Mouse (Mus musculus) neural tube, embryonic 11.5 days (tissue): ENCODE data around the gene Ccnt1. TPM values are rescaled to one million over a fixed set of nuclear protein-coding genes. Genes with fewer than 3 reads are reported as not detected.

ENCODE experiments used
- ATAC-seq: fragments of 200-750 bp; cut with Nextera tagmentation; 2 replicates; pipeline ENCODE4 v1.8.0; 2017; ENCODE audit warnings: moderate number of reproducible peaks, mild to moderate bottlenecking, moderate TSS enrichment, moderate library complexity; ENCODE audit not compliant: insufficient read depth, low FRiP score, low TSS enrichment
- DNase-seq: peaks from one replicate; pipeline ENCODE4 v3.0.0-alpha.2; 2015; ENCODE audit warnings: low spot score
- H3K27ac ChIP-seq: fragments of 300-500 bp; sonication (generic); 2 replicates; pipeline ENCODE4 v1.5.1; 2014; ENCODE audit warnings: low read depth, mild to moderate bottlenecking, low read length
- H3K27me3 ChIP-seq: fragments of 300-500 bp; sonication (generic); 2 replicates; pipeline ENCODE4 v1.6.1; 2014; ENCODE audit warnings: mild to moderate bottlenecking, low read length, mixed read lengths; ENCODE audit not compliant: control insufficient read depth, insufficient read depth
- H3K36me3 ChIP-seq: fragments of 300-500 bp; sonication (generic); 2 replicates; pipeline ENCODE4 v1.6.1; 2014; ENCODE audit warnings: mild to moderate bottlenecking, low read length, moderate library complexity, mixed read lengths; ENCODE audit not compliant: control insufficient read depth, insufficient read depth
- H3K4me1 ChIP-seq: fragments of 300-500 bp; sonication (generic); 2 replicates; pipeline ENCODE4 v1.6.1; 2014; ENCODE audit warnings: low read length, mixed read lengths; ENCODE audit not compliant: control insufficient read depth, insufficient read depth
- H3K4me2 ChIP-seq: fragments of 300-500 bp; sonication (generic); 2 replicates; pipeline ENCODE4 v1.6.1; 2014; ENCODE audit warnings: low read depth, mild to moderate bottlenecking, moderate library complexity
- H3K4me3 ChIP-seq: fragments of 300-500 bp; sonication (generic); 2 replicates; pipeline ENCODE4 v1.5.1; 2014; ENCODE audit warnings: low read depth, low read length
- H3K9ac ChIP-seq: fragments of 300-500 bp; sonication (generic); 2 replicates; pipeline ENCODE4 v1.6.1; 2014; ENCODE audit warnings: mild to moderate bottlenecking, low read length
- H3K9me3 ChIP-seq: fragments of 300-500 bp; sonication (generic); 2 replicates; pipeline ENCODE4 v1.6.1; 2016; ENCODE audit warnings: low read length; ENCODE audit not compliant: control insufficient read depth
- WGBS: fragments of 180-500 bp; shearing (Covaris S2); extraction: QIAGEN DNeasy Blood & Tissue Kit; methylation state at CpG from one replicate; pipeline ENCODE4 v1.1.7; 2014; 5-methylcytosine and 5-hydroxymethylcytosine counted together
- polyA plus RNA-seq: library from polyadenylated mRNA; unstranded; fragments of >200 nt; fragmentation: Nextera tagmentation; extraction: Ambion mirVana; gene quantifications from 2 replicates; pipeline ENCODE4 v1.2.1, GENCODE M21; 2014

Gene Ccnt1
- 62.2 and 65.6 TPM in 2 replicates for polyA plus RNA-seq

GRCm38 (mm10) chr15:98570873-98571538 is at the start of gene Ccnt1, which contains the start of gene 4930415O20Rik:
Ccnt1 (minus strand) TSS chr15:98570923.
4930415O20Rik (plus strand) TSS chr15:98571004.
- no peaks in the 10 kb centered on the region for H3K27me3 ChIP-seq
- 83% methylated on average over 10 of the region's 10 CpGs for WGBS
- DNase-seq = no peak

GRCm38 (mm10) chr15:98617176-98617537 is 46.4 kb upstream of the Ccnt1 start:
- no peaks in the 10 kb centered on the region for H3K36me3 ChIP-seq
- under 1% methylated on average over 12 of the region's 12 CpGs for WGBS
- 0 out of 2 replicates have a peak, but pooled peaks cover under 1% of the 10 kb centered on the region for H3K27me3 ChIP-seq
- no peak overlapping the region for H3K9ac ChIP-seq
- no peak overlapping the region for H3K27ac ChIP-seq
- H3K4me1 ChIP-seq = no peaks in the 10 kb centered on the region
- ATAC-seq (no peak), DNase-seq (peak; percentile 91)
- peak overlapping the region; percentile 26 for H3K4me2 ChIP-seq
- no peaks in the 10 kb centered on the region for H3K9me3 ChIP-seq
- 0 out of 2 replicates have a peak overlapping the region, but pooled peaks have one; percentile 2 for H3K4me3 ChIP-seq

More at GRCm38 (mm10) chr15:98570873-98571538, at the start of gene Ccnt1, which contains the start of gene 4930415O20Rik:
- no peak within 1 kb of the TSS for H3K27ac ChIP-seq
- ATAC-seq = no peak
- H3K9ac ChIP-seq = no peak within 1 kb of the TSS
- peaks cover 4% of the 10 kb centered on the region; the same call in 1 of the 2 replicates for H3K4me1 ChIP-seq
- no peak within 1 kb of the TSS for H3K4me2 ChIP-seq
- H3K36me3 ChIP-seq = no peaks in the 10 kb centered on the region
- H3K4me3 ChIP-seq = no peak within 1 kb of the TSS
- H3K9me3 ChIP-seq = no peaks in the 10 kb centered on the region

- no peak for DNase-seq
- Histone ChIP-seq H3K36me3 (no peaks in the 10 kb centered on the region), H3K27me3 (no peaks in the 10 kb centered on the region), H3K4me1 (no peaks in the 10 kb centered on the region), H3K9me3 (no peaks in the 10 kb centered on the region), H3K27ac (no peak overlapping the region), H3K4me2 (peak overlapping the region; percentile 26), H3K9ac (no peak overlapping the region), H3K4me3 (0 out of 2 replicates have a peak overlapping the region, but pooled peaks have one; percentile 2)
- 31% methylated on average over 20 of the region's 20 CpGs for WGBS
- no peak for ATAC-seq
Measured at GRCm38 (mm10) chr15:98616362-98617175, 45.8 kb upstream of the Ccnt1 start.

- no peaks in the 10 kb centered on the region for H3K4me1 ChIP-seq
- H3K36me3 ChIP-seq = no peaks in the 10 kb centered on the region
- H3K9ac ChIP-seq = no peak overlapping the region
- H3K27ac ChIP-seq = no peak overlapping the region
- DNase-seq (no peak), ATAC-seq (no peak)
- no peaks in the 10 kb centered on the region for H3K27me3 ChIP-seq
- no peak overlapping the region for H3K4me2 ChIP-seq
- H3K4me3 ChIP-seq = no peak overlapping the region
- WGBS = 75% methylated on average over 6 of the region's 6 CpGs
- no peaks in the 10 kb centered on the region for H3K9me3 ChIP-seq
Measured at GRCm38 (mm10) chr15:98615751-98616150, 45.0 kb upstream of the Ccnt1 start.

GRCm38 (mm10) chr15:98614971-98615370 is 44.2 kb upstream of the Ccnt1 start:
- ATAC-seq = no peak
- Histone ChIP-seq H3K9me3 (no peaks in the 10 kb centered on the region), H3K4me1 (peaks cover 1% of the 10 kb centered on the region; the same call in 1 of the 2 replicates), H3K9ac (no peak overlapping the region), H3K4me3 (no peak overlapping the region), H3K27ac (no peak overlapping the region), H3K4me2 (no peak overlapping the region), H3K27me3 (no peaks in the 10 kb centered on the region), H3K36me3 (no peaks in the 10 kb centered on the region)
- 47% methylated on average over 6 of the region's 6 CpGs for WGBS
- DNase-seq = no peak

- ATAC-seq (no peak), DNase-seq (no peak)
- H3K27me3 ChIP-seq = no peaks in the 10 kb centered on the region
- no peak overlapping the region for H3K9ac ChIP-seq
- H3K4me3 ChIP-seq = no peak overlapping the region
- 79% methylated on average over 9 of the region's 9 CpGs for whole genome bisulfite sequencing
- H3K4me2 ChIP-seq = no peak overlapping the region
- H3K36me3 ChIP-seq = no peaks in the 10 kb centered on the region
- H3K27ac ChIP-seq = no peak overlapping the region
- H3K9me3 ChIP-seq = no peaks in the 10 kb centered on the region
- peaks cover 3% of the 10 kb centered on the region; the same call in 1 of the 2 replicates for H3K4me1 ChIP-seq
Measured at GRCm38 (mm10) chr15:98614551-98614950, 43.8 kb upstream of the Ccnt1 start.

- no peaks in the 10 kb centered on the region for H3K9me3 ChIP-seq
- no peak overlapping the region for H3K4me3 ChIP-seq
- 93% methylated on average over 3 of the region's 3 CpGs for WGBS
- H3K4me2 ChIP-seq = no peak overlapping the region
- ATAC-seq (no peak), DNase-seq (no peak)
- no peaks in the 10 kb centered on the region for H3K27me3 ChIP-seq
- no peak overlapping the region for H3K9ac ChIP-seq
- no peaks in the 10 kb centered on the region for H3K36me3 ChIP-seq
- peaks cover 14% of the 10 kb centered on the region for H3K4me1 ChIP-seq
- no peak overlapping the region for H3K27ac ChIP-seq
Measured at GRCm38 (mm10) chr15:98612229-98612628, 41.5 kb upstream of the Ccnt1 start.

- Histone ChIP-seq H3K27me3 (no peaks in the 10 kb centered on the region), H3K4me3 (peak overlapping the region; percentile 86), H3K36me3 (no peaks in the 10 kb centered on the region), H3K4me1 (peaks cover 14% of the 10 kb centered on the region), H3K27ac (peak overlapping the region; percentile 86; the same call in 1 of the 2 replicates), H3K9ac (peak overlapping the region; percentile 89), H3K4me2 (peak overlapping the region; percentile 94), H3K9me3 (no peaks in the 10 kb centered on the region)
- ATAC-seq = no peak
- 3% methylated on average over 12 of the region's 12 CpGs for WGBS
- DNase-seq = peak; percentile 33
Measured at GRCm38 (mm10) chr15:98610131-98610633, 39.5 kb upstream of the Ccnt1 start.
